Mouse (Mus musculus) ES-E14 (cell line): ENCODE measurements around the gene Repin1. TPM values are rescaled to one million over a fixed set of nuclear protein-coding genes. Genes with fewer than 3 reads are reported as not detected.

Experiments
- DNase-seq: peaks from one replicate; pipeline ENCODE4 v3.0.0-alpha.2; 2013; ENCODE audit warnings: low read depth, low spot score
- H3K27ac ChIP-seq: 2 replicates; pipeline ENCODE4 v1.5.1; 2012; ENCODE audit warnings: low read depth, mild to moderate bottlenecking, low read length, moderate library complexity, mixed read lengths; ENCODE audit not compliant: poor library complexity, insufficient read depth, severe bottlenecking
- H3K36me3 ChIP-seq: 2 replicates; pipeline ENCODE4 v1.6.1; 2012; ENCODE audit warnings: mild to moderate bottlenecking, low read length, moderate library complexity, mixed read lengths; ENCODE audit not compliant: control insufficient read depth, poor library complexity, insufficient read depth, severe bottlenecking
- H3K4me1 ChIP-seq, 2 experiments: fragments of 150-350 bp in 1 of 2; sonication (generic) in 1 of 2; 2 replicates each; pipeline ENCODE4 v1.6.1; 2012; ENCODE audit warnings: low read length in 2 of 2, mild to moderate bottlenecking in 1 of 2, mixed read lengths in 1 of 2; ENCODE audit not compliant: control insufficient read depth in 2 of 2, insufficient read depth in 2 of 2, poor library complexity in 1 of 2
- H3K4me3 ChIP-seq, 2 experiments: fragments of 150-350 bp in 1 of 2; sonication (generic) in 1 of 2; 2 replicates each; pipeline ENCODE4 v1.5.1; 2012; ENCODE audit warnings: low read length in 2 of 2, low read depth in 1 of 2, mild to moderate bottlenecking in 1 of 2, mixed read lengths in 1 of 2; ENCODE audit not compliant: insufficient read depth in 1 of 2, poor library complexity in 1 of 2, severe bottlenecking in 1 of 2
- H3K9ac ChIP-seq: 2 replicates; pipeline ENCODE4 v1.6.1; 2012; ENCODE audit warnings: low read depth, mild to moderate bottlenecking, low read length, mixed read lengths; ENCODE audit not compliant: poor library complexity, insufficient read depth, severe bottlenecking
- H3K9me3 ChIP-seq: fragments of 150-350 bp; sonication (generic); 2 replicates; pipeline ENCODE4 v1.6.1; 2012; ENCODE audit warnings: low read depth, mild to moderate bottlenecking, low read length; ENCODE audit not compliant: control insufficient read depth, insufficient read depth
- CHD2 ChIP-seq: IDR thresholded peaks from 2 replicates; pipeline ENCODE4 v1.6.1; 2014; ENCODE audit warnings: mild to moderate bottlenecking, low read depth, low read length, inconsistent platforms
- HCFC1 ChIP-seq: IDR thresholded peaks from 2 replicates; pipeline ENCODE4 v1.6.1; 2012; ENCODE audit warnings: low read length, inconsistent platforms, borderline replicate concordance; ENCODE audit not compliant: insufficient read depth
- MAFK ChIP-seq: IDR thresholded peaks from 2 replicates; pipeline ENCODE4 v1.6.1; 2014; ENCODE audit warnings: mild to moderate bottlenecking, low read depth, low read length, inconsistent platforms; ENCODE audit not compliant: insufficient read depth
- ZC3H11A ChIP-seq: IDR thresholded peaks from 2 replicates; pipeline ENCODE4 v1.6.1; 2012; ENCODE audit warnings: low read depth, mild to moderate bottlenecking, inconsistent platforms, low read length, borderline replicate concordance
- ZNF384 ChIP-seq: IDR thresholded peaks from 2 replicates; pipeline ENCODE4 v1.6.1; 2012; ENCODE audit warnings: low read depth, low read length, inconsistent platforms
- in situ Hi-C, 2 experiments: fragments of 600-800 bp; cut with MboI; formaldehyde crosslinking; loops; one replicate each; pipeline ENCODE4 v1.15.1; 2025; ENCODE audit warnings: low sequenced_read_pairs in 2 of 2, inconsistent platforms in 1 of 2; ENCODE audit not compliant: unreplicated experiment in 2 of 2
- total RNA-seq: library from RNA; depleted of rRNA; stranded (reverse); fragments of 300-350 nt; gene quantifications from 2 replicates; pipeline ENCODE4 v1.2.3, GENCODE M21; 2012; rRNA removed

Repin1 gene
- total RNA-seq, 1 experiment = 17.4 TPM

DNA sequence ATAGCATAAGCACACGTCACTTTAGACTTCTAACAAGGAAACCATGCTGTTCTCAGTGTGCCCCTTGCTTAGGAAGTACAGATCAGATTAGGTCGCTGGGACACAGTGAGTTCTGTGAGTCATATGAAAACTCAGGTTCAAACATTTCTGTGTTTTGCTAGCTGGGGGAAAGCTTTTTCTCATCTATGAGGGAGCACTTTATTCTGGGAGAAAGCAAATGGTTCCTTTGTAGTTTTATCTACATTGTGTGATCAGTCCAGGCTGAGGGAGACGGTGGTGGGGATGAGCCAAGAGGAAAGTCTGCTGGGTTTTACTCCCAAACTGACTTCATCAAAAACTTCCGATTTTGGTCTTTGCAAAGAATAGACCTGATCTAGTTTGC is 52.6 kb downstream of the Repin1 start:
- no peaks in the 10 kb centered on the region for H3K36me3 ChIP-seq
- H3K4me3 ChIP-seq = no peak overlapping the region
- no peak overlapping the region for H3K27ac ChIP-seq
- no peak for DNase-seq
- TF ChIP-seq MAFK = no peak
- no peak for TF ChIP-seq CHD2
- TF ChIP-seq HCFC1 = no peak
- TF ChIP-seq ZNF384 = no peak
- TF ChIP-seq ZC3H11A = no peak
- in situ Hi-C loops = no loop called here
- no peak overlapping the region for H3K9ac ChIP-seq
- H3K4me1 ChIP-seq = no peaks in the 10 kb centered on the region
- H3K9me3 ChIP-seq = no peaks in the 10 kb centered on the region

DNA sequence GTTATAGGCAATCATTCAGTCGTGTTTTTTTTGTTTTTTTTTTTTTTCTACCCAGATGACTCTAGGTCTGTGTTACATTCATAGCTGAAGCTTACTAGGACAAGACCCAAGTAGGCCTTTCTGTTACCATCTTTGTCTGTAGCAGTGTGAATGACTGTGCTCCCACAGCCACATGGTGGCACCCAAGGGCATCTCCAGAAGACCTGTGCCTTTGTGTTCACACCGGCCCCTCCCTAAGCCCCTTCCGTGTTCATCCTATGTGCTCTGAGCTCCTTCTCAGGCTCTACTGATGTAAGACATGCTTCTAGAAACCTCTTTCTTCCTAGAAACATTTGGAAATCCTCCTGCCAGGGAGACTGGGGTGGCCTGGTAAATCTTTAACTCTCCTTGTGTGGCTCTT is 53.3 kb downstream of the Repin1 start, which contains the start of gene Gimap8:
Gene Gimap8 (plus strand): TSS at position 240 of the 400 bp plus-strand sequence.
- Histone ChIP-seq H3K4me1 (no peaks in the 10 kb centered on the region), H3K9ac (no peak within 1 kb of the TSS), H3K9me3 (no peaks in the 10 kb centered on the region), H3K4me3 (no peak within 1 kb of the TSS), H3K36me3 (no peaks in the 10 kb centered on the region), H3K27ac (no peak within 1 kb of the TSS)
- TF ChIP-seq MAFK (no peak), ZNF384 (no peak), HCFC1 (no peak), CHD2 (no peak), ZC3H11A (no peak)
- DNase-seq = no peak
- in situ Hi-C loops = no loop called here

DNA sequence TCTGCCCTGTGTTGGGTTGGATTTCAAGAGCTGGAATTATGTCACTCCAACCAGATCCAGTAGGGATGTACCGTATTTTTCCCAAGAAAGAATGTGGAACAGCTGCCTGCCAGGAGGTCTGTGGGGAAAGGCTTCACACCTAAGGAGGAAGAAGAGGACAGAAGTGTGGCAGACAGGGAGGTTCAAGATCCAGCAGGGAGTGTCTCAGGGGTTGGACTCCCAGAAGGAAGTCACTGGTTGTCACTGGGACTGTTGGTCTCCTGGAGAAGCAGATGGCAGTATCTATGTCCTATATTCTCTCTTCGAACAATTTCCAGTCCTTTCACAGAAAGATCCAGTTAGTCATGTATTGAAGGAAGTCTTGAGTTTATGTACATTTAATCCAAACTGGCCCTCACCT is 53.9 kb downstream of the Repin1 start:
- no peak overlapping the region for H3K9ac ChIP-seq
- no peaks in the 10 kb centered on the region for H3K9me3 ChIP-seq
- no peak overlapping the region for H3K27ac ChIP-seq
- H3K4me3 ChIP-seq = no peak overlapping the region
- H3K36me3 ChIP-seq = no peaks in the 10 kb centered on the region
- DNase-seq = no peak
- TF ChIP-seq ZC3H11A (no peak), HCFC1 (no peak), MAFK (no peak), CHD2 (no peak), ZNF384 (no peak)
- no peaks in the 10 kb centered on the region for H3K4me1 ChIP-seq
- in situ Hi-C loops = no loop called here

Other genes starting within 250 kb of the Repin1 start
- 22.8 and 24.9 TPM in 2 replicates for gene Krba1, start 198.3 kb upstream of the Repin1 start, total RNA-seq
- 0.53 and 1.3 TPM in 2 replicates for gene Zfp467, start 148.1 kb upstream of the Repin1 start, total RNA-seq
- gene Sspo, start 145.7 kb upstream of the Repin1 start, total RNA-seq = 0.27 and 1.2 TPM in 2 replicates
- 13.5 and 15.9 TPM in 2 replicates for gene Atp6v0e2, start 56.3 kb upstream of the Repin1 start, total RNA-seq
- gene Lrrc61, start 39.1 kb upstream of the Repin1 start, total RNA-seq = 2.0 and 5.1 TPM in 2 replicates
- gene Rarres2, start 21.1 kb upstream of the Repin1 start, total RNA-seq = 0.18 and 0.42 TPM in 2 replicates
- gene Gm45021, start 4.3 kb upstream of the Repin1 start, total RNA-seq = not detected in 2 replicates
- gene Gm44965, start 58 bp downstream of the Repin1 start, total RNA-seq = not detected in 2 replicates
- 3.5 and 3.8 TPM in 2 replicates for gene Zfp775, start 8.2 kb downstream of the Repin1 start, total RNA-seq
- gene AI854703, start 32.9 kb downstream of the Repin1 start, total RNA-seq = 0.67 and 0.90 TPM in 2 replicates
- gene Gimap8, start 53.4 kb downstream of the Repin1 start, total RNA-seq = 0.11 and 0.22 TPM in 2 replicates
- gene Gimap9, start 82.2 kb downstream of the Repin1 start, total RNA-seq = 2.9 and 3.4 TPM in 2 replicates
- gene Gimap4, start 90.7 kb downstream of the Repin1 start, total RNA-seq = 0.26 and 0.67 TPM in 2 replicates
- gene Gimap6, start 114.3 kb downstream of the Repin1 start, total RNA-seq = 0.36 TPM in 1 of 2 replicates, not detected in the other
- not detected in 2 replicates for gene Gm28053, start 124.7 kb downstream of the Repin1 start, total RNA-seq
- not detected in 2 replicates for gene Gimap7, start 124.7 kb downstream of the Repin1 start, total RNA-seq
- 0.58 TPM in 1 of 2 replicates, not detected in the other for gene Gimap1, start 145.2 kb downstream of the Repin1 start, total RNA-seq
- 0.31 TPM in 1 of 2 replicates, not detected in the other for gene Gimap5, start 152.3 kb downstream of the Repin1 start, total RNA-seq
- 0.09 TPM in 1 of 2 replicates, not detected in the other for gene Gimap3, start 177.0 kb downstream of the Repin1 start, total RNA-seq
- 0.90 and 7.8 TPM in 2 replicates for gene Tmem176a, start 247.0 kb downstream of the Repin1 start, total RNA-seq
- gene Tmem176b, start 247.6 kb downstream of the Repin1 start, total RNA-seq = 0.74 and 4.7 TPM in 2 replicates